Mouse (Mus musculus): Measurements from ENCODE around the gene Park7. TPM values are rescaled to one million over a fixed set of nuclear protein-coding genes. Genes with fewer than 3 reads are reported as not detected.

Gene Park7
- polyA plus RNA-seq, 1 experiment from 2014 or later = 371 TPM

DNA sequence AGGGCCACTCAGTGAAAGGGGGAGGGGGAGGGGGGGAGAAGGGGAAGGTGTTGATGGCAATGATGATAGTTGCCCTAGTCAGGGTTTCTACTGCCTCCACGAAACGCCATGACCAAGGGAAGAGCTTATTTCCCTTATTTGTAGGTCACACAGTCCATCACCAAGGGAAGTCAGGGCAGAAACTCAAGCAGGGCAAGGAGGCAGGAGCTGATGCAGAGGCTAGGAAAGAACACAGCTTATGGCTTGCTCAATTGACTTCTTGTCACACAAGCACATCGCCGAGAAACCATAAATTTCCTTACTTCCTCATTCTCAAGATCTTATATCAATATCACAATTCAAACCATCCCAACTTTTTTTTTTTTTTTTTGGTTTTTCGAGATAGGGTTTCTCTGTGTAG, 22.9 kb downstream of the Park7 start:
- no peaks in the 10 kb centered on the region for H3K4me1 ChIP-seq (ENCODE audit: control insufficient read depth, insufficient read depth, low read length)
- 0 out of 2 replicates have a peak, but pooled peaks cover 2% of the 10 kb centered on the region for H3K27me3 ChIP-seq (ENCODE audit: control insufficient read depth, insufficient read depth, low read length)
- no peak for ATAC-seq (replicated peaks; ENCODE audit: insufficient number of reproducible peaks, low FRiP score, low TSS enrichment)
- WGBS (ENCODE audit: insufficient replicate concordance) = 66% methylated on average over 5 of the region's 5 CpGs
- H3K4me3 ChIP-seq (ENCODE audit: low read depth, low read length) = no peak overlapping the region
- no peak overlapping the region for H3K9ac ChIP-seq (ENCODE audit: low read depth, low read length)
- H3K27ac ChIP-seq (ENCODE audit: low read depth, low read length) = no peak overlapping the region
- H3K9me3 ChIP-seq (replicated peaks; ENCODE audit: control insufficient read depth, low read length) = no peaks in the 10 kb centered on the region
- no peak overlapping the region for H3K4me2 ChIP-seq
- no peaks in the 10 kb centered on the region for H3K36me3 ChIP-seq (ENCODE audit: control insufficient read depth, insufficient read depth, low read length)

DNA sequence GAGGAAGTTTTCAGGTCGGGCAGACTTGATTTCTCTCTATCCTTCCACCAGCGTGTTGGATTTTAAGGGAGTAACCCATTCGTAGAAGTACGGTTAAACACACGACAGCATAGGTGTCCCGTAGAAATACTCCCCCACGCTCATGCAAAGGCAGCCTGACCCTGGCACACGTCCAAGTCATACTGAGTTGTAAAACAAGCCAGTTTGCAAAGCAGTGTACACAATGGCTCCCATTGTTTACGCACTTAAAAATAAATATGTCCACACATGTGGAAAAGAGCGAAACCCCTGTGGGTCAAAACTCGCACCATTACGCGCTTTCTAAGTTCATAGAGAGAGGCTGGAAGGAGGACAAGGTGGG, 24.3 kb downstream of the Park7 start:
- Histone ChIP-seq H3K4me1 (ENCODE audit: control insufficient read depth, insufficient read depth, low read length) (no peaks in the 10 kb centered on the region), H3K36me3 (ENCODE audit: control insufficient read depth, insufficient read depth, low read length) (no peaks in the 10 kb centered on the region), H3K9me3 (replicated peaks; ENCODE audit: control insufficient read depth, low read length) (no peaks in the 10 kb centered on the region), H3K27ac (ENCODE audit: low read depth, low read length) (no peak overlapping the region), H3K4me3 (ENCODE audit: low read depth, low read length) (no peak overlapping the region), H3K4me2 (0 out of 2 replicates have a peak overlapping the region, but pooled peaks have one; percentile 1), H3K9ac (ENCODE audit: low read depth, low read length) (no peak overlapping the region), H3K27me3 (ENCODE audit: control insufficient read depth, insufficient read depth, low read length) (0 out of 2 replicates have a peak, but pooled peaks cover 2% of the 10 kb centered on the region)
- 58% methylated on average over 13 of the region's 13 CpGs for WGBS (ENCODE audit: insufficient replicate concordance)
- no peak for ATAC-seq (replicated peaks; ENCODE audit: insufficient number of reproducible peaks, low FRiP score, low TSS enrichment)

DNA sequence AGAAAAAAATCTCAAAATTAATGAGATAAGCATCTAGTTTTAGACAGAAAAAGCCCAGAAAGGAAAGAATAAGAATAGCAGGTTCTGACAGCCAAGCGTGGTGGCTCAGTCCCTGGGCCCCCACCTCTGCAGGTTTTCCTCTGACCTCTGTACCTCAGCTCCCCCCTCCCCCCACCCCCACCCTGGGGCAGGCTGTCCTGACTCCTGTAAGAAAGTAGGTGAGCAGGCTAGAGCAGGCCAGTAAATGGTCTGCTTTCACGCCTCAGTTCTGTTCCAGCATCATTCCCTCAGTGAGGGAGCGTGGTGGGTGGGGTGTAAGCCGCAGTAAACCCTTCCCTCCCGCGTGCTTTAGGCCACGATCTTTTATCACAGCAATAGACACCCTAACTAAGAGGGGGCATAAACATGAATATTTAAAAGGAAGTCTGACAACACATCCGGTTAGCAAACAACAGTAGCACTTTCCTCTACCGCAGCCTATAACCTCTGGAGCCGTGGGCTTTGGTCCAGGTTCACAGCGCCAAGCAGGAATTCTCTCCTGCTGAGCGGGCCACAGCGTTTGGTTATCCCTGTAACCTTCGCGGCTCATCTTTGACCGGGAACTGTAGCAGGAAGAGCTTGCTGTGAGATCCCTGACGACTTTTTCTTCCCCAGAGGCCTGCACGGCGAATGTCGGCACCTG, 24.8 kb downstream of the Park7 start:
- Histone ChIP-seq H3K9me3 (replicated peaks; ENCODE audit: control insufficient read depth, low read length) (no peaks in the 10 kb centered on the region), H3K4me3 (ENCODE audit: low read depth, low read length) (no peak overlapping the region), H3K36me3 (ENCODE audit: control insufficient read depth, insufficient read depth, low read length) (no peaks in the 10 kb centered on the region), H3K9ac (ENCODE audit: low read depth, low read length) (no peak overlapping the region), H3K4me1 (ENCODE audit: control insufficient read depth, insufficient read depth, low read length) (no peaks in the 10 kb centered on the region), H3K27ac (ENCODE audit: low read depth, low read length) (no peak overlapping the region), H3K4me2 (0 out of 2 replicates have a peak overlapping the region, but pooled peaks have one; percentile 1), H3K27me3 (ENCODE audit: control insufficient read depth, insufficient read depth, low read length) (0 out of 2 replicates have a peak, but pooled peaks cover 2% of the 10 kb centered on the region)
- WGBS (ENCODE audit: insufficient replicate concordance) = 40% methylated on average over 20 of the region's 20 CpGs
- no peak for ATAC-seq (replicated peaks; ENCODE audit: insufficient number of reproducible peaks, low FRiP score, low TSS enrichment)

DNA sequence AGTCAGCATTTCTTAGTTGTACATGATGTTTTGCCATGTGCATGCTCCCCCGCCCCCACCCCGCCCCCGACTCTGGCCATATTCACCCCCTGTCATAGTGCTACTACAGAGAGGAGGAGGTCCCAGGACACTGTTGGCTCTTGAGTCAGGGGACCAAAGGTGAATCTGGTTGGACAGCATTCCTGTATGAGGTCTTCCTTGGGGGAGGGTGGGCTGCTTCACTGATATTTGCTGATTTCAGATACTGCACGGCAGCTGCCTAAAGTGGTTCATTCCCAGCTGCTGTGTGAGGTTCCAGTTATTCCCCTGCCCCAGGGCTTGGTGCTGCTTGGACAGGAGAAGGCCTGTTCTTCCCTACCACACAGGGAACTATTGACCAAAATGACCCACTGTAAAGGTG, 25.7 kb downstream of the Park7 start:
- H3K27me3 ChIP-seq (ENCODE audit: control insufficient read depth, insufficient read depth, low read length) = 0 out of 2 replicates have a peak, but pooled peaks cover 2% of the 10 kb centered on the region
- no peaks in the 10 kb centered on the region for H3K36me3 ChIP-seq (ENCODE audit: control insufficient read depth, insufficient read depth, low read length)
- no peak overlapping the region for H3K4me3 ChIP-seq (ENCODE audit: low read depth, low read length)
- no peaks in the 10 kb centered on the region for H3K4me1 ChIP-seq (ENCODE audit: control insufficient read depth, insufficient read depth, low read length)
- no peak overlapping the region for H3K4me2 ChIP-seq
- 64% methylated on average over 4 of the region's 4 CpGs for WGBS (ENCODE audit: insufficient replicate concordance)
- H3K9me3 ChIP-seq (replicated peaks; ENCODE audit: control insufficient read depth, low read length) = no peaks in the 10 kb centered on the region
- ATAC-seq (replicated peaks; ENCODE audit: insufficient number of reproducible peaks, low FRiP score, low TSS enrichment) = no peak
- no peak overlapping the region for H3K9ac ChIP-seq (ENCODE audit: low read depth, low read length)
- H3K27ac ChIP-seq (ENCODE audit: low read depth, low read length) = no peak overlapping the region

DNA sequence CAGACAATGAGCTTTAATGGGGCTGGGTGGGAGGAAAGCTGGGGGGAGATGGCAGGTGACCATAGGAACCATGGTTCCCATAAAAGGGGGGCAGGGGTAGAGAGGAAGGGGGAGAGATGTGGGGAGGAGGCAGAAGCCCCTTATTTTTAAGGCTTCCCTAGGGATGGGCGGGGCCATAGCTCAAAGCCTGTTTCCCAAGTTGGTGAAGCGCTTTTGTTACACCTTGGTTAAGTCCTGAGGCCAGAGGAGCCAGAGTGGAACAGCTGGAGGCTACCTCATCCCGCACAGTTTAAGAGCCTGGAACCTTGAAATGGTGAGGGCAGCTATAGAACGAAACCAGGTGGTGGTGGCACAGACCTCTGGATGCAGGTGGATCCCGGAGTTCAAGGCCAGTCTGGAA, 26.3 kb downstream of the Park7 start:
- H3K4me2 ChIP-seq = no peak overlapping the region
- no peaks in the 10 kb centered on the region for H3K9me3 ChIP-seq (replicated peaks; ENCODE audit: control insufficient read depth, low read length)
- no peaks in the 10 kb centered on the region for H3K36me3 ChIP-seq (ENCODE audit: control insufficient read depth, insufficient read depth, low read length)
- no peaks in the 10 kb centered on the region for H3K4me1 ChIP-seq (ENCODE audit: control insufficient read depth, insufficient read depth, low read length)
- no peak overlapping the region for H3K27ac ChIP-seq (ENCODE audit: low read depth, low read length)
- no peak overlapping the region for H3K4me3 ChIP-seq (ENCODE audit: low read depth, low read length)
- no peak for ATAC-seq (replicated peaks; ENCODE audit: insufficient number of reproducible peaks, low FRiP score, low TSS enrichment)
- 0 out of 2 replicates have a peak, but pooled peaks cover 2% of the 10 kb centered on the region for H3K27me3 ChIP-seq (ENCODE audit: control insufficient read depth, insufficient read depth, low read length)
- no peak overlapping the region for H3K9ac ChIP-seq (ENCODE audit: low read depth, low read length)
- 74% methylated on average over 5 of the region's 5 CpGs for WGBS (ENCODE audit: insufficient replicate concordance)

DNA sequence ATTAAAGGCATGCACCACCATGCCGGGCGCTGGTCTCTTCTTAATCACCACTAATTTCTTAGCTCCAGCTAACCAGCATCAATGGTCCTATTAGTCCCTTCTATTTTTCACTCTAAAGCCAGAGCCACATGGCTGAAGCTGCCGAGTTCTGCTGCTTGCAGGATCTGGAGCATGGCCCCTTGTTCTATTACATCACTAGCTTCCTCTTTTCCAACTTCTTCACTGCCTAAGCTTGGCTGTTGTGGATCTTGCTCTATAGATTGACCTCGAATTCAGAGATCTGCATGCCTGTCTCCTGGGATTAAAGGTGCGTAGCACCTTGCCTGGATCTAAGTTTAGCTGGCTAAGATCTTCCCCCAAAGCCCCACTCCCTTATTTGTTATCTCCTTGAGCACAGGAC, 31.6 kb downstream of the Park7 start:
- H3K4me2 ChIP-seq = no peak overlapping the region
- no peak for ATAC-seq (replicated peaks; ENCODE audit: insufficient number of reproducible peaks, low FRiP score, low TSS enrichment)
- no peak overlapping the region for H3K9ac ChIP-seq (ENCODE audit: low read depth, low read length)
- H3K36me3 ChIP-seq (ENCODE audit: control insufficient read depth, insufficient read depth, low read length) = no peaks in the 10 kb centered on the region
- H3K27me3 ChIP-seq (ENCODE audit: control insufficient read depth, insufficient read depth, low read length) = no peaks in the 10 kb centered on the region
- H3K27ac ChIP-seq (ENCODE audit: low read depth, low read length) = no peak overlapping the region
- no peak overlapping the region for H3K4me3 ChIP-seq (ENCODE audit: low read depth, low read length)
- whole genome bisulfite sequencing (ENCODE audit: insufficient replicate concordance) = 74% methylated on average over 5 of the region's 5 CpGs
- peaks cover 19% of the 10 kb centered on the region for H3K9me3 ChIP-seq (replicated peaks; ENCODE audit: control insufficient read depth, low read length)
- no peaks in the 10 kb centered on the region for H3K4me1 ChIP-seq (ENCODE audit: control insufficient read depth, insufficient read depth, low read length)

DNA sequence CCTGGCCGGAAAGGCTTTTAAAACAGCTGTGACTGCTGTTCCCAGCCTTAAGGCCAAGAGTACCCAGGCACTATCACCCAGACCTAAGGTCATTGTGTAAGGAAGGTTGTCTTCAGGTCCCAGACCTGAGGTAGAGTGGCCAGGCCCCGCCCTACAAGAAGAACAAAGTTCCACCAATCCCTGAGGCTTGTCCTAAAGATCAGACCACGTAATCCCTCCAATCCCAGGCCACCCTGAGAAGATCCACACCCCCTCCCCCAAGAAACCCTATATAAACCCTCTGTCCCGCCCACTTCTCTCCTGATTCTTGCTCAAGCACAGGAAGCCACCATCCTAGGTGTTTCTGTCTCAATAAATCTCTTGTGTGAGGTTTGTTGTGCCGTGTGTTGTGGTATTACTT, 33.9 kb downstream of the Park7 start:
- no peak overlapping the region for H3K4me2 ChIP-seq
- 80% methylated on average over 5 of the region's 5 CpGs for WGBS (ENCODE audit: insufficient replicate concordance)
- no peaks in the 10 kb centered on the region for H3K27me3 ChIP-seq (ENCODE audit: control insufficient read depth, insufficient read depth, low read length)
- no peaks in the 10 kb centered on the region for H3K36me3 ChIP-seq (ENCODE audit: control insufficient read depth, insufficient read depth, low read length)
- H3K9ac ChIP-seq (ENCODE audit: low read depth, low read length) = no peak overlapping the region
- peaks cover 19% of the 10 kb centered on the region for H3K9me3 ChIP-seq (replicated peaks; ENCODE audit: control insufficient read depth, low read length)
- H3K27ac ChIP-seq (ENCODE audit: low read depth, low read length) = no peak overlapping the region
- ATAC-seq (replicated peaks; ENCODE audit: insufficient number of reproducible peaks, low FRiP score, low TSS enrichment) = no peak
- H3K4me1 ChIP-seq (ENCODE audit: control insufficient read depth, insufficient read depth, low read length) = no peaks in the 10 kb centered on the region
- H3K4me3 ChIP-seq (ENCODE audit: low read depth, low read length) = no peak overlapping the region

DNA sequence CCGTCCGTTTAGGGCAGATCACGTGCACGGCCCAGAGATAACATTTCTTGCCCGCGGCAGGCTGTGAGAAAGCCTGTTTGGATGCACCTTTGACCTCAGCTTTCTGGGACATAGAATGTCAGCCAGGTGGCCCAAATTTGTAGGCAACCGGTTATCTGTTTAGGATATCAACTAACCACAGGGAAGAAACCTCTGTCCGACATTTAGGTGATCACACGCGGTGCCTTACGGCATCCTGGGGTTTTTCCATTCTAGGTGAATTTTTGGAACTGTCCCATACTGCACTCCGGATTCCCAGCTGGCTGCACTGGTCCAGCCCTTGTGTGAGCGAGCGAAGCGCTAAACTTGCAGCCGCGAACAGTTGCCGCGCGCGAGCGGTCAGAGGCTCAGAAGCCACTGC, 34.6 kb downstream of the Park7 start:
- no peaks in the 10 kb centered on the region for H3K27me3 ChIP-seq (ENCODE audit: control insufficient read depth, insufficient read depth, low read length)
- ATAC-seq (replicated peaks; ENCODE audit: insufficient number of reproducible peaks, low FRiP score, low TSS enrichment) = no peak
- WGBS (ENCODE audit: insufficient replicate concordance) = 88% methylated on average over 22 of the region's 22 CpGs
- no peak overlapping the region for H3K4me3 ChIP-seq (ENCODE audit: low read depth, low read length)
- no peaks in the 10 kb centered on the region for H3K4me1 ChIP-seq (ENCODE audit: control insufficient read depth, insufficient read depth, low read length)
- no peak overlapping the region for H3K9ac ChIP-seq (ENCODE audit: low read depth, low read length)
- no peak overlapping the region for H3K4me2 ChIP-seq
- H3K36me3 ChIP-seq (ENCODE audit: control insufficient read depth, insufficient read depth, low read length) = no peaks in the 10 kb centered on the region
- no peak overlapping the region for H3K27ac ChIP-seq (ENCODE audit: low read depth, low read length)
- H3K9me3 ChIP-seq (replicated peaks; ENCODE audit: control insufficient read depth, low read length) = peaks cover 19% of the 10 kb centered on the region

DNA sequence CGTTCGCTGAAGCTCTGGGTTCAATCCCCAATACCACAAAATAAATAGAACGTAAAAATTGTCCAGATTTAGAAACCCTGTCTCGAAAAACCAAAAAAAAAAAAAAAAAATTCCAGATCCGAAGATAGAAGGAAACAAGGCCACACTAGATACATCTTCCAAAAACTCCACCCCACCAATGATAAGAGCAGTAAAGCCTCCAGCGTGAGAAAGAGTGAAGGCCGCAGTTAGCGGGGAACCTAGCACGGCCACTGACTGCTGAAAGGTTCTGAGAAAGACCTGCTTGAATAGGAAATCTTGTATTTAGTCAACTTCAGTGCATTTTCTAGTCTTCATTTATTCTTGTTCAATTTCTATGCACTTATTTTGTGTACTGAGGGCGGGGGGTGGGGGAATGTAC, 38.8 kb downstream of the Park7 start:
- Histone ChIP-seq H3K4me3 (ENCODE audit: low read depth, low read length) (no peak overlapping the region), H3K36me3 (ENCODE audit: control insufficient read depth, insufficient read depth, low read length) (no peaks in the 10 kb centered on the region), H3K9ac (ENCODE audit: low read depth, low read length) (no peak overlapping the region), H3K4me1 (ENCODE audit: control insufficient read depth, insufficient read depth, low read length) (peaks cover 17% of the 10 kb centered on the region), H3K27me3 (ENCODE audit: control insufficient read depth, insufficient read depth, low read length) (no peaks in the 10 kb centered on the region), H3K4me2 (no peak overlapping the region), H3K27ac (ENCODE audit: low read depth, low read length) (no peak overlapping the region), H3K9me3 (replicated peaks; ENCODE audit: control insufficient read depth, low read length) (peaks cover 19% of the 10 kb centered on the region)
- 78% methylated on average over 10 of the region's 10 CpGs for WGBS (ENCODE audit: insufficient replicate concordance)
- ATAC-seq (replicated peaks; ENCODE audit: insufficient number of reproducible peaks, low FRiP score, low TSS enrichment) = no peak
